Mouse (Mus musculus): ENCODE measurements at regions not wholly inside any gene's neighbourhood (a gene's known extent, or its start where the extent isn't known, plus 50 kb on each side); places are given as distances from the start of the nearest gene placed in this dataset.

- TF ChIP-seq POLR2A (IDR thresholded peaks at IDR 0.05; ENCODE audit: insufficient read depth, low read length) (no peak), EP300 (IDR thresholded peaks at IDR 0.05; ENCODE audit: insufficient read depth, low read depth, low read length) (0 out of 2 replicates have a peak, but pooled peaks have one; percentile 48), CTCF (IDR thresholded peaks at IDR 0.05; ENCODE audit: low read depth, low read length) (peak; percentile 16)
These were observed 86.2 kb upstream of the H2afz start for GRCm38 (mm10) chr3:137778113-137778512.

Measured in ES-Bruce4 (cell line).